Comparison of ENCODE assay signal across 8 mouse cellular contexts in the genomic region with DNA sequence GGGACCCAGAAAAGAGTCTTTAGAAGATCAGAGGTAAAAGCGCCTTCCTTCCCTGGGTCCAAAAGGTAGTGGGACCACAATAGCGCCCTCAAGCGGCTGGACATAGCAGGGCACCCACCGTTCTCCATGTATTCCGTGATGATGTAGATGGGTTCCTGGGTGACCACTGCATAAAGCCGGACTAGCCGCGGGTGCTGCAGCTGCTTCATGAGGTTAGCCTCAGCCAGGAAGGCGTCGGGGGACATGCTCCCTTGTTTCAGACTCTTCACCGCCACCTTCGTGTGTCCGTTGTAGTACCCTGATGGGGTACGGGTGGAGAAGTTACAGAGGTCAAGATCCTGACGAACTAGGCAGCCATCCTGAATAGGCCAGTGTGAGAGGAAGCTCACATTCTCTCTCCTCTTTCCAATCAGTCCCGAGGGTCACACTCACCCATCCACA. TPM values are rescaled to one million over a fixed set of nuclear protein-coding genes. Genes with fewer than 3 reads are reported as not detected.
A peak's percentile ranks its signal among the peaks of the same experiment; 100 is the strongest.
DNase-seq lines count a peak whose midpoint lies in the region; ATAC-seq and TF ChIP-seq lines count a peak whose summit lies in the region.

No protein-coding gene starts in this region.

- H3K4me2 ChIP-seq in kidney, embryonic 15.5 days, result peak overlapping the region; percentile 73
- peak overlapping the region; percentile 95 for H3K4me2 ChIP-seq in liver, postnatal 0 days (ENCODE audit: low read depth, low read length)

- peaks cover 30% of the 10 kb centered on the region; the same call in 1 of the 2 replicates for H3K27me3 ChIP-seq in heart, embryonic 10.5 days (ENCODE audit: insufficient read depth, poor library complexity, severe bottlenecking)
- H3K27me3 ChIP-seq in kidney, embryonic 15.5 days, result no peaks in the 10 kb centered on the region
- no peaks in the 10 kb centered on the region for H3K27me3 ChIP-seq in liver, postnatal 0 days (ENCODE audit: insufficient read depth, low read length)

- no peaks in the 10 kb centered on the region for H3K36me3 ChIP-seq in heart, embryonic 10.5 days
- H3K36me3 ChIP-seq in kidney, embryonic 15.5 days, result no peaks in the 10 kb centered on the region
- no peaks in the 10 kb centered on the region for H3K36me3 ChIP-seq in liver, postnatal 0 days (replicated peaks; ENCODE audit: insufficient read depth, low read length)

- DNase-seq in left cerebral cortex, adult 18-20 months (ENCODE audit: low spot score in 2 of 2), result peak; percentile 20 to 37
- DNase-seq in left cerebral cortex, adult 11 months (ENCODE audit: low spot score), result no peak
- DNase-seq in cerebellum, postnatal 14 days, result peak; percentile 63 to 84
- no peak for DNase-seq in heart, embryonic 10.5 days (ENCODE audit: low spot score)
- DNase-seq in liver, postnatal 0 days, result peak; percentile 76
- DNase-seq in neural tube, embryonic 10.5 days (ENCODE audit: extremely low spot score, low spot score), result peak; percentile 70
- peak; percentile 74 for DNase-seq in testis, postnatal 14 days (ENCODE audit: low spot score)

- H3K9ac ChIP-seq in kidney, embryonic 15.5 days, result peak overlapping the region; percentile 57
- H3K9ac ChIP-seq in liver, postnatal 0 days (replicated peaks), result peak overlapping the region; percentile 56

- H3K4me1 ChIP-seq in heart, embryonic 10.5 days, result peaks cover 25% of the 10 kb centered on the region
- peaks cover 30% of the 10 kb centered on the region for H3K4me1 ChIP-seq in kidney, embryonic 15.5 days
- peaks cover 23% of the 10 kb centered on the region for H3K4me1 ChIP-seq in liver, postnatal 0 days (ENCODE audit: insufficient read depth)

- 5% methylated on average over 16 of the region's 16 CpGs for WGBS in heart, embryonic 10.5 days
- 2% methylated on average over 16 of the region's 16 CpGs for WGBS in kidney, embryonic 15.5 days
- 6% methylated on average over 16 of the region's 16 CpGs for WGBS in liver, postnatal 0 days (ENCODE audit: insufficient replicate concordance)

- peak overlapping the region; percentile 78 for H3K27ac ChIP-seq in heart, embryonic 10.5 days
- peak overlapping the region; percentile 86 for H3K27ac ChIP-seq in kidney, embryonic 15.5 days
- H3K27ac ChIP-seq in liver, postnatal 0 days (ENCODE audit: low read depth), result no peak overlapping the region

- TF ChIP-seq EP300 in liver, postnatal 0 days (IDR thresholded peaks at IDR 0.05; ENCODE audit: low read depth), result no peak

- peak; percentile 82 for TF ChIP-seq CTCF in liver, postnatal 0 days (IDR thresholded peaks at IDR 0.05; ENCODE audit: low read depth)

- no peaks in the 10 kb centered on the region for H3K9me3 ChIP-seq in heart, embryonic 10.5 days
- H3K9me3 ChIP-seq in kidney, embryonic 15.5 days (replicated peaks), result no peaks in the 10 kb centered on the region
- H3K9me3 ChIP-seq in liver, postnatal 0 days (ENCODE audit: low read length), result no peaks in the 10 kb centered on the region

- peak; percentile 52 for ATAC-seq in kidney, embryonic 15.5 days (replicated peaks; ENCODE audit: low FRiP score)
- no peak for ATAC-seq in liver, postnatal 0 days

- peak overlapping the region; percentile 61 for H3K4me3 ChIP-seq in heart, embryonic 10.5 days
- peak overlapping the region; percentile 59 for H3K4me3 ChIP-seq in kidney, embryonic 15.5 days (replicated peaks)
- peak overlapping the region; percentile 57 for H3K4me3 ChIP-seq in liver, postnatal 0 days (ENCODE audit: low read depth, low read length)

RNA-seq across cellular contexts. Expression of gene Hdac1, which starts 12.9 kb away (rescaled TPM):
- 10 to 100 TPM; 21.5 to 22.7 TPM for total RNA-seq in left cerebral cortex, adult 18-20 months (2021)
- polyA plus RNA-seq in heart, embryonic 10.5 days (2016; fragmentation: Nextera tagmentation; extraction: Ambion mirVana), result 201 and 237 TPM in 2 replicates
- 264 and 274 TPM in 2 replicates for polyA plus RNA-seq in kidney, embryonic 15.5 days (2015; fragmentation: Nextera tagmentation; extraction: Ambion mirVana)
- 54.9 and 59.0 TPM in 2 replicates for polyA plus RNA-seq in liver, postnatal 0 days (2015; fragmentation: Nextera tagmentation; extraction: Ambion mirVana)

RNA-seq across cellular contexts. Expression of gene Lck, which starts 18.0 kb away (rescaled TPM):
- 1 to 10 TPM; 1.2 to 4.4 TPM for total RNA-seq in left cerebral cortex, adult 18-20 months (2021)
- polyA plus RNA-seq in heart, embryonic 10.5 days (2016; fragmentation: Nextera tagmentation; extraction: Ambion mirVana), result 3.0 and 6.3 TPM in 2 replicates
- polyA plus RNA-seq in kidney, embryonic 15.5 days (2015; fragmentation: Nextera tagmentation; extraction: Ambion mirVana), result 11.3 and 11.4 TPM in 2 replicates
- 3.3 and 3.4 TPM in 2 replicates for polyA plus RNA-seq in liver, postnatal 0 days (2015; fragmentation: Nextera tagmentation; extraction: Ambion mirVana)

RNA-seq across cellular contexts. Expression of gene Fam167b, which starts 22.9 kb away (rescaled TPM):
- total RNA-seq in left cerebral cortex, adult 18-20 months (2021), result under 1 TPM in 1 of 2 experiments, not detected in 1; 0.46 TPM
- polyA plus RNA-seq in heart, embryonic 10.5 days (2016; fragmentation: Nextera tagmentation; extraction: Ambion mirVana), result 1.6 and 3.6 TPM in 2 replicates
- polyA plus RNA-seq in kidney, embryonic 15.5 days (2015; fragmentation: Nextera tagmentation; extraction: Ambion mirVana), result 27.8 and 29.1 TPM in 2 replicates
- 13.1 and 15.0 TPM in 2 replicates for polyA plus RNA-seq in liver, postnatal 0 days (2015; fragmentation: Nextera tagmentation; extraction: Ambion mirVana)

RNA-seq across cellular contexts. Expression of gene Marcksl1, which starts 42.1 kb away (rescaled TPM):
- total RNA-seq in left cerebral cortex, adult 18-20 months (2021), result 10 to 100 TPM; 58.3 to 84.6 TPM
- 535 and 802 TPM in 2 replicates for polyA plus RNA-seq in heart, embryonic 10.5 days (2016; fragmentation: Nextera tagmentation; extraction: Ambion mirVana)
- 881 and 886 TPM in 2 replicates for polyA plus RNA-seq in kidney, embryonic 15.5 days (2015; fragmentation: Nextera tagmentation; extraction: Ambion mirVana)
- polyA plus RNA-seq in liver, postnatal 0 days (2015; fragmentation: Nextera tagmentation; extraction: Ambion mirVana), result 42.7 and 46.9 TPM in 2 replicates

RNA-seq across cellular contexts. Expression of gene Eif3i, which starts 45.0 kb away (rescaled TPM):
- 100 to 1,000 TPM; 124 to 128 TPM for total RNA-seq in left cerebral cortex, adult 18-20 months (2021)
- polyA plus RNA-seq in heart, embryonic 10.5 days (2016; fragmentation: Nextera tagmentation; extraction: Ambion mirVana), result 212 and 236 TPM in 2 replicates
- polyA plus RNA-seq in kidney, embryonic 15.5 days (2015; fragmentation: Nextera tagmentation; extraction: Ambion mirVana), result 287 and 288 TPM in 2 replicates
- polyA plus RNA-seq in liver, postnatal 0 days (2015; fragmentation: Nextera tagmentation; extraction: Ambion mirVana), result 119 and 125 TPM in 2 replicates

Comparison
In these comparisons a context has a peak if more than half of its experiments do, and no peak if none do; other contexts are left out.
1. DNase-seq: peak in left cerebral cortex, adult 18-20 months (2 of 2), cerebellum, postnatal 14 days (2 of 2), liver, postnatal 0 days (single experiment), neural tube, embryonic 10.5 days (single experiment) and testis, postnatal 14 days (single experiment); none in left cerebral cortex, adult 11 months (single experiment) and heart, embryonic 10.5 days (single experiment).
2. Peak in every context shown above with its lines, with median percentiles within 50 percentile points of each other: H3K4me3 ChIP-seq.